Comparison of ENCODE assay signal across 9 mouse cellular contexts in genomic region chr5:84934369-84934768, GRCm38 (mm10).
"Had no signal": no experiment of that assay in that cellular context is flagged by ENCODE, and none has a peak within 500 bp of the region (broad histone marks: within the 10 kb centered on the region; RNA-seq: fewer than 3 reads in every experiment).

No protein-coding gene starts in this region.

- DNase-seq: lung, adult 18-20 months; lung, embryonic 14.5 days; lung, postnatal 10 days; lung, postnatal 4 days; midbrain, embryonic 14.5 days; right cerebral cortex, postnatal 14 days; thymus, adult 18-20 months; thymus, postnatal 14 days; thymus, postnatal 36 days had no signal
